Mouse (Mus musculus): ENCODE measurements around the gene Ttll2. TPM values are rescaled to one million over a fixed set of nuclear protein-coding genes. Genes with fewer than 3 reads are reported as not detected.
"Not testable (repeated sequence)": the region's sequence is repeated elsewhere in the genome, so short reads cannot be mapped to it uniquely, and the experiment has no call there.

The Ttll2 gene
- total RNA-seq (2021) = not detected
- long read RNA-seq, experiment 1 = 0 reads
- long read RNA-seq, experiment 2 = 0 reads

GRCm38 (mm10) chr17:7352596-7352995 is at the start of gene Ttll2:
TSS of gene Ttll2 (minus strand) at chr17:7352696.
- not testable (repeated sequence) for DNase-seq

DNA sequence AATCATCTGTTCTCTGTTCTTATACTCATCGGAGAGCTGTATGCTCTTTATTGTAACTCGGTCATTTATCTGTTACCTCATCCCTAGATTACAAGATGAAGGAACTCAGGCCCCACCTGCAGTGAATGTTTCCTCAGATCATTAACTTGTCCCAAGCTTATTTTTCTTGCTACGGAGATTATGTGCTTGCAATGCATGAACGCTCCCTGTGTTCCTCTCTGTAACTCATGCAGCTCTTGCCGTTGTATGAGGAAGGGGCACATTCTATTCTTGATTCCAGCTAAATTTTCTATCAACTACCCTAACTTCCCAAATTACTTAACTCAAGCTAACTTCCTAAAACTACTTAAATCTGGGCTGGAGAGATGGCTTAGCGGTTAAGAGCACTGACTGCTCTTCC is 47.3 kb upstream of the Ttll2 start:
- not testable (repeated sequence) for DNase-seq

- not testable (repeated sequence) for DNase-seq
Measured at GRCm38 (mm10) chr17:7398198-7398847, 45.8 kb upstream of the Ttll2 start.

- DNase-seq = not testable (repeated sequence)
Measured at GRCm38 (mm10) chr17:7397079-7397478, 44.6 kb upstream of the Ttll2 start.

GRCm38 (mm10) chr17:7396288-7396687 is 43.8 kb upstream of the Ttll2 start:
- DNase-seq = not testable (repeated sequence)

GRCm38 (mm10) chr17:7395671-7396070 is 43.2 kb upstream of the Ttll2 start:
- DNase-seq = not testable (repeated sequence)

GRCm38 (mm10) chr17:7395116-7395515 is 42.6 kb upstream of the Ttll2 start:
- not testable (repeated sequence) for DNase-seq

GRCm38 (mm10) chr17:7389898-7390297 is 37.4 kb upstream of the Ttll2 start:
- DNase-seq = not testable (repeated sequence)

DNA sequence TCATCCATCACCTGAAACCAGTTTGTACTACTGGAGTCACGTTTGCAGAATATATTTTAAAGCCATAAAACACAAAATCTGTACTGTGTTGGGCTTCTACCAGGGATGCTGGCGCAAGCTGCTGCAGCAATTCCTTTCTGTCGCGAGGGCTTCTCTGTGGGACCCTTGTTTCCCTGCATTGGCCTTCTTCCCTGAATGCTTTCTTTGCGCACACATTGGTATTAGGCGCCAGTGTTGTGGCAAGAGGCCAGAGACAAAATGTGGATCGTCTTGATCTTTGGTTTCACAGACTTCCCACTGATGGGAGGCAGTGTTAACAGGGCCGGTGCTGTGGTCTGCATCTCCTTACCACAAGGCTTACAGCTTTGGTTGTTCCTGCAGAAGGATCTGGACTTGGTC is 36.5 kb upstream of the Ttll2 start:
- not testable (repeated sequence) for DNase-seq

DNA sequence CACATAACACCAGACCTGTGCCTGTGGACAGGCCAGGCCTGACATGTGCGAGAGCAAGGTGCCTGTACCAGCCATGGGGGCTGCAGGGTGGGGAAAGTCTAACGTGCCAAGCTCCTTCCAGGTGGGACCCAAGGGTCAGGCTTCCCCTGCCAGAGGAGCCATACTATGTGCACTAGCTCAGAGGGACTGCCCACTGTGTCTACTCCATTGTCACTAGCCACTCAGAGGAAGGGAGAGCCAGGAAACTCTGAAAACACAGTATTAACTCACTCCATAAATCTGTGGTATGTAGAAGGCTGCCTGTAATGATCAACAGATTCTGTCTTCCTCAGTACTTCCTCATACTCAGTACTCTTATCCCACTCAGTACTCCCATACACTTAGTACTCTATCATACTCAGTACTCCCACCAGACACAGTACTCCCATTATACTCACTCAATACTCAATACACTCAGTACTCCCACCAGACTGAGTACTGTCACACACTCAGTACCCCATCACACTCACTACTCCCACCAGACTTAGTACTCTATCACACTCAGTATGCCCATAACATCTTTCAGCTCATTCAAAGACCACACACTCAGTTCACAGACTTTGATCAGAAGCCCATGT is 36.0 kb upstream of the Ttll2 start:
- not testable (repeated sequence) for DNase-seq

- DNase-seq = not testable (repeated sequence)
Measured at GRCm38 (mm10) chr17:7386016-7386415, 33.5 kb upstream of the Ttll2 start.

- DNase-seq = not testable (repeated sequence)
Measured at GRCm38 (mm10) chr17:7385364-7385763, 32.9 kb upstream of the Ttll2 start, which contains the start of gene Unc93a2. TSS of gene Unc93a2 (minus strand) at chr17:7385464.

- not testable (repeated sequence) for DNase-seq
Measured at GRCm38 (mm10) chr17:7383167-7384143, 31.0 kb upstream of the Ttll2 start.

GRCm38 (mm10) chr17:7382711-7383110 is 30.2 kb upstream of the Ttll2 start:
- not testable (repeated sequence) for DNase-seq

GRCm38 (mm10) chr17:7377907-7378306 is 25.4 kb upstream of the Ttll2 start:
- not testable (repeated sequence) for DNase-seq

- DNase-seq = not testable (repeated sequence)
Measured at GRCm38 (mm10) chr17:7376951-7377700, 24.6 kb upstream of the Ttll2 start.

DNA sequence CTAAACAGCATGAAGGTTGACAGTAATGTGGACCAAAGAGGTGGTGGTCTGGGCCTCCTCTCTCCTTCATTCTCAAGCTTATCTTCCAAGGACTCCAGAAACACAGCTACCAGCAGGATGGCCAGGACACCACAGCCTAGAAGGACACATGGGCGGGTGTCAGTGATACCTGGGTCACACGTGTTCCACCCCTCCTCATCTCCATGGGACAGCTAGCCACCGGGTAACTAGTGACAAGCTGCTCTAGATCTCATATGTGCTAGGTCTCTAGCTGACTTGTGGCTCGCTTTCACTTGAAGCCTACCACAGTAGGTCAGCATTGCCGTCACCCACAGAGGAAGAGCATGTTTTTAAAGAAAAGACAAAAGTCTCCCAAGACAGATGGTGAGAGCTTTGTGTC is 19.4 kb upstream of the Ttll2 start, which contains the start of gene Gm49630:
TSS of gene Gm49630 (minus strand) at position 101 of the 400 bp plus-strand sequence.
- not testable (repeated sequence) for DNase-seq

DNA sequence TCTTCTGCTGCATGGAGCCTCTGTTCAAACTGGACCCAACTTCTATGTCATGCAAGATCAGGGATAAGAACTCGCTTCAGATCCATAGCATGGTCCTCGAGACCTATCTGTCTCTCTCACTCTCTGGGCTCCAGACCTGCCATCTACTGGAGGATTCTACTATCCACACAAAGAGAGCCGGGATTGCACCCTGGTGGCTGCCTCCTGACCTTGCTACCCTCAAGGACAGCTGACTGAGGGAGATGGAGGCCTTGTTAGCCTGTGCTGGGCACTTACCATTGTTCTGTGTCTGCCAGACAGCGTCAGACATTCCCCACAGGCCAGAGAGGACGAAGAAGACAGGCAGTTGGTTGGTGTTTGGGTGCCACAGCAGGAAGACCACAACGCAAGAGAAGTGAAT is 16.9 kb upstream of the Ttll2 start:
- DNase-seq = not testable (repeated sequence)

DNA sequence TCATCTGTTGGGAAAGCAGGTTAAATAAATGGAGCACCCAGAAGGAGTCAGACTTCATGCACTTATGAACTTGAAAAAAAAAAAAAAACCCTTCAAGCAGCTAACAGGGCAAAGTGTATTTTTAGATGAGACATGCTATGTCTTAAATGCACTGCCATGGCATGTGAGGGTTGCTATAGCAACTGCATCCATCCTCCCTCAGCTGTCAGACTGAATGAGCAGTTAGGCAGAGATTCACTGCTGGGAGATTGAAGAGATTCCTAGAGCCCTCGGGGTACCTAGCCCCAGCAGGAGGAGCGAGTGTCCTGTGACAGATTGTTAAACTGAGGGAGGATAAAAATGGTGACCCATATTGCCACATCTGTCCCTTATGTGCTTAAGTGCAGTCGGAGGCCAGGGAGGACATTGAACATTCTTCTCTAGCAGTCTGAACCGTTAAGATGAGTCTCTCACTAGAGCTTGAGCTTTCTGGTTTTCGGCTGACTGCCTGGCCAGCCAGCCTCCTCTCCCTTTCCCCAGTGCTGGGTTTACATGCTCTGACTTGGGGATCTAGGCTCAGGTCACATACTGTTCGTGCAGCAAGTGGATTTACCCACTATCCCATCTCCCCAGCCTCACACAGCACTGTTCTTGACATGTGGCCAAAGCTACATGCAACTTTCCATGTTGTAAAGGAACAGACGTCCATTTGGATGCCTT is 14.3 kb upstream of the Ttll2 start:
- not testable (repeated sequence) for DNase-seq

- not testable (repeated sequence) for DNase-seq
Measured at GRCm38 (mm10) chr17:7366265-7366664, 13.8 kb upstream of the Ttll2 start.

- DNase-seq = not testable (repeated sequence)
Measured at GRCm38 (mm10) chr17:7365615-7366014, 13.1 kb upstream of the Ttll2 start.
